Mouse (Mus musculus) liver, postnatal 0 days (tissue): ENCODE results near the gene Cd244a.

Source experiments
- CTCF ChIP-seq: sonication (generic); IDR thresholded peaks from 2 replicates; pipeline ENCODE4 v1.5.1; 2016; ENCODE audit warnings: antibody characterized with exemption, low read depth
- EP300 ChIP-seq: IDR thresholded peaks from 2 replicates; pipeline ENCODE4 v1.6.1; 2016; ENCODE audit warnings: antibody characterized with exemption, low read depth, mild to moderate bottlenecking

- TF ChIP-seq CTCF: no peak
- TF ChIP-seq EP300: no peak
Observed at GRCm38 (mm10) chr1:171637101-171637500, 78.1 kb downstream of the Cd244a start.
